Mouse (Mus musculus): ENCODE measurements at regions not wholly inside any gene's neighbourhood (a gene's known extent, or its start where the extent isn't known, plus 50 kb on each side); places are given as distances from the start of the nearest gene placed in this dataset.

GRCm38 (mm10) chr15:97188545-97188944 is 58.4 kb upstream of the Pced1b start:
- Histone ChIP-seq H3K9me3 (no peaks in the 10 kb centered on the region), H3K4me2 (no peak overlapping the region), H3K4me1 (no peaks in the 10 kb centered on the region), H3K27ac (no peak overlapping the region), H3K27me3 (no peaks in the 10 kb centered on the region), H3K9ac (no peak overlapping the region), H3K4me3 (replicated peaks) (no peak overlapping the region), H3K36me3 (replicated peaks) (no peaks in the 10 kb centered on the region)
- 86% methylated on average over 17 of the region's 17 CpGs for WGBS
- ATAC-seq (ENCODE audit: low FRiP score): no peak

GRCm38 (mm10) chr15:97187831-97188230 is 59.1 kb upstream of the Pced1b start:
- WGBS: 39% methylated on average over 3 of the region's 3 CpGs
- Histone ChIP-seq H3K4me3 (replicated peaks) (no peak overlapping the region), H3K9me3 (no peaks in the 10 kb centered on the region), H3K4me2 (no peak overlapping the region), H3K27ac (no peak overlapping the region), H3K36me3 (replicated peaks) (no peaks in the 10 kb centered on the region), H3K9ac (no peak overlapping the region), H3K27me3 (no peaks in the 10 kb centered on the region), H3K4me1 (peaks cover under 1% of the 10 kb centered on the region; the same call in 1 of the 2 replicates)
- ATAC-seq (ENCODE audit: low FRiP score): no peak

GRCm38 (mm10) chr15:97186034-97186433 is 60.9 kb upstream of the Pced1b start:
- H3K9me3 ChIP-seq: no peaks in the 10 kb centered on the region
- peaks cover 13% of the 10 kb centered on the region for H3K4me1 ChIP-seq
- no peak overlapping the region for H3K4me2 ChIP-seq
- no peak for ATAC-seq (ENCODE audit: low FRiP score)
- no peak overlapping the region for H3K27ac ChIP-seq
- no peaks in the 10 kb centered on the region for H3K27me3 ChIP-seq
- H3K9ac ChIP-seq: no peak overlapping the region
- H3K4me3 ChIP-seq (replicated peaks): no peak overlapping the region
- H3K36me3 ChIP-seq (replicated peaks): no peaks in the 10 kb centered on the region
- WGBS: 80% methylated on average over 8 of the region's 8 CpGs

GRCm38 (mm10) chr15:97182617-97183038 is 64.3 kb upstream of the Pced1b start:
- H3K27ac ChIP-seq: no peak overlapping the region
- no peak overlapping the region for H3K4me2 ChIP-seq
- 62% methylated on average over 9 of the region's 9 CpGs for WGBS
- H3K27me3 ChIP-seq: no peaks in the 10 kb centered on the region
- no peak overlapping the region for H3K9ac ChIP-seq
- ATAC-seq (ENCODE audit: low FRiP score): no peak
- peaks cover 19% of the 10 kb centered on the region for H3K4me1 ChIP-seq
- no peaks in the 10 kb centered on the region for H3K9me3 ChIP-seq
- no peaks in the 10 kb centered on the region for H3K36me3 ChIP-seq (replicated peaks)
- no peak overlapping the region for H3K4me3 ChIP-seq (replicated peaks)

GRCm38 (mm10) chr15:97180970-97181669 is 65.8 kb upstream of the Pced1b start:
- ATAC-seq (ENCODE audit: low FRiP score): peak; percentile 79
- no peak overlapping the region for H3K4me2 ChIP-seq
- H3K4me3 ChIP-seq (replicated peaks): no peak overlapping the region
- no peak overlapping the region for H3K27ac ChIP-seq
- peaks cover 19% of the 10 kb centered on the region for H3K4me1 ChIP-seq
- H3K36me3 ChIP-seq (replicated peaks): no peaks in the 10 kb centered on the region
- no peaks in the 10 kb centered on the region for H3K27me3 ChIP-seq
- no peaks in the 10 kb centered on the region for H3K9me3 ChIP-seq
- H3K9ac ChIP-seq: no peak overlapping the region
- WGBS: 54% methylated on average over 9 of the region's 9 CpGs

- WGBS: 75% methylated on average over 3 of the region's 3 CpGs
- no peak overlapping the region for H3K4me2 ChIP-seq
- peak overlapping the region; percentile 65 for H3K27ac ChIP-seq
- no peaks in the 10 kb centered on the region for H3K36me3 ChIP-seq (replicated peaks)
- H3K4me3 ChIP-seq (replicated peaks): no peak overlapping the region
- peaks cover 19% of the 10 kb centered on the region for H3K4me1 ChIP-seq
- ATAC-seq (ENCODE audit: low FRiP score): no peak
- H3K9me3 ChIP-seq: no peaks in the 10 kb centered on the region
- H3K9ac ChIP-seq: no peak overlapping the region
- H3K27me3 ChIP-seq: no peaks in the 10 kb centered on the region
Measured at GRCm38 (mm10) chr15:97178286-97178685, 68.6 kb upstream of the Pced1b start.

- Histone ChIP-seq H3K9ac (no peak overlapping the region), H3K4me1 (peaks cover 18% of the 10 kb centered on the region), H3K27ac (no peak overlapping the region), H3K27me3 (no peaks in the 10 kb centered on the region), H3K36me3 (replicated peaks) (no peaks in the 10 kb centered on the region), H3K4me2 (no peak overlapping the region), H3K4me3 (replicated peaks) (no peak overlapping the region), H3K9me3 (no peaks in the 10 kb centered on the region)
- 84% methylated on average over 4 of the region's 4 CpGs for WGBS
- no peak for ATAC-seq (ENCODE audit: low FRiP score)
Measured at GRCm38 (mm10) chr15:97177806-97178205, 69.1 kb upstream of the Pced1b start.

- no peaks in the 10 kb centered on the region; the same call in 1 of the 2 replicates for H3K4me1 ChIP-seq
- H3K27ac ChIP-seq: no peak overlapping the region
- WGBS: 63% methylated on average over 5 of the region's 5 CpGs
Measured at GRCm38 (mm10) chr15:97174989-97175388, 71.9 kb upstream of the Pced1b start.

GRCm38 (mm10) chr15:97173233-97173632 is 73.7 kb upstream of the Pced1b start:
- no peak for ATAC-seq (ENCODE audit: low FRiP score)
- Histone ChIP-seq H3K27me3 (no peaks in the 10 kb centered on the region), H3K27ac (no peak overlapping the region), H3K4me1 (no peaks in the 10 kb centered on the region; the same call in 1 of the 2 replicates), H3K4me3 (replicated peaks) (no peak overlapping the region), H3K9ac (no peak overlapping the region), H3K4me2 (no peak overlapping the region), H3K9me3 (no peaks in the 10 kb centered on the region), H3K36me3 (replicated peaks) (no peaks in the 10 kb centered on the region)
- 79% methylated on average over 17 of the region's 17 CpGs for WGBS

More at GRCm38 (mm10) chr15:97174989-97175388, 71.9 kb upstream of the Pced1b start:
- H3K27me3 ChIP-seq: no peaks in the 10 kb centered on the region
- no peaks in the 10 kb centered on the region for H3K9me3 ChIP-seq
- H3K4me3 ChIP-seq (replicated peaks): no peak overlapping the region
- no peak overlapping the region for H3K4me2 ChIP-seq
- H3K36me3 ChIP-seq (replicated peaks): no peaks in the 10 kb centered on the region
- H3K9ac ChIP-seq: no peak overlapping the region
- ATAC-seq (ENCODE audit: low FRiP score): no peak

GRCm38 (mm10) chr15:97170074-97170473 is 76.8 kb upstream of the Pced1b start:
- H3K4me1 ChIP-seq: no peaks in the 10 kb centered on the region; the same call in 1 of the 2 replicates
- no peak overlapping the region for H3K4me2 ChIP-seq
- H3K9ac ChIP-seq: no peak overlapping the region
- no peak for ATAC-seq (ENCODE audit: low FRiP score)
- WGBS: 80% methylated on average over 6 of the region's 6 CpGs
- H3K36me3 ChIP-seq (replicated peaks): no peaks in the 10 kb centered on the region
- no peak overlapping the region for H3K4me3 ChIP-seq (replicated peaks)
- no peaks in the 10 kb centered on the region for H3K27me3 ChIP-seq
- no peaks in the 10 kb centered on the region for H3K9me3 ChIP-seq
- no peak overlapping the region for H3K27ac ChIP-seq

- Histone ChIP-seq H3K9me3 (no peaks in the 10 kb centered on the region), H3K27ac (no peak overlapping the region), H3K9ac (no peak overlapping the region), H3K27me3 (no peaks in the 10 kb centered on the region), H3K36me3 (replicated peaks) (no peaks in the 10 kb centered on the region), H3K4me1 (no peaks in the 10 kb centered on the region; the same call in 1 of the 2 replicates), H3K4me2 (no peak overlapping the region), H3K4me3 (replicated peaks) (no peak overlapping the region)
- 87% methylated on average over 10 of the region's 10 CpGs for WGBS
- ATAC-seq (ENCODE audit: low FRiP score): no peak
Measured at GRCm38 (mm10) chr15:97169381-97169780, 77.5 kb upstream of the Pced1b start.

- no peak for ATAC-seq (ENCODE audit: low FRiP score)
Measured at GRCm38 (mm10) chr15:97167116-97167515, 79.8 kb upstream of the Pced1b start.

GRCm38 (mm10) chr15:97164616-97165015 is 82.3 kb upstream of the Pced1b start:
- Histone ChIP-seq H3K4me1 (no peaks in the 10 kb centered on the region), H3K27me3 (no peaks in the 10 kb centered on the region), H3K27ac (no peak overlapping the region), H3K9me3 (no peaks in the 10 kb centered on the region), H3K9ac (no peak overlapping the region), H3K4me2 (no peak overlapping the region), H3K36me3 (replicated peaks) (no peaks in the 10 kb centered on the region), H3K4me3 (replicated peaks) (no peak overlapping the region)
- ATAC-seq (ENCODE audit: low FRiP score): no peak
- WGBS: 89% methylated on average over 15 of the region's 15 CpGs

More at GRCm38 (mm10) chr15:97167116-97167515, 79.8 kb upstream of the Pced1b start:
- Histone ChIP-seq H3K4me2 (no peak overlapping the region), H3K9ac (no peak overlapping the region), H3K27ac (no peak overlapping the region), H3K4me3 (replicated peaks) (no peak overlapping the region), H3K27me3 (no peaks in the 10 kb centered on the region), H3K4me1 (no peaks in the 10 kb centered on the region), H3K9me3 (no peaks in the 10 kb centered on the region), H3K36me3 (replicated peaks) (no peaks in the 10 kb centered on the region)
- WGBS: 96% methylated on average over 7 of the region's 7 CpGs

Measured in forebrain, embryonic 12.5 days (tissue).